Mouse (Mus musculus): Measurements from ENCODE around the gene Cacna1d. TPM values are rescaled to one million over a fixed set of nuclear protein-coding genes. Genes with fewer than 3 reads are reported as not detected.

The Cacna1d gene
- polyA plus RNA-seq, 1 experiment from 2014 or later: 2.7 TPM

DNA sequence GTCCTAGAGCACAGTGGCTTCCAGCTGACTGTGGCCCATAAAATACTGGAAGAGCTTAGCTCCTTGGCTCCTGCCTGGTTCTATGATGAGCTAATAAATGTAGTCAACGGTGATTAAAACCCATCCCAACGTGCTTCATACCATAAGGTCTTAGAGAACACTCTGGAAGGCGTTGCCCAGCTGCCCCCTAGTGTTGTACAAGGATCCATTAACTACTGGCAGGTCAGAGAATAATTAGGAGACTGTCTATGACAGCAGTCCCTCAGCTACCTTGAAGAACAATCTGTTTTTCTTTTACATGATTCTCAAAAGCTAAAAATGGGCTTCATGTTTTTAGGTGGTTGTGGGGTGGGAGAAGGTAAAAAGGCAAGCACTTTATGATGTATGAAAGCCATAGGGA lies 315.9 kb downstream of the Cacna1d start:
- Histone ChIP-seq H3K4me2 (no peak overlapping the region), H3K27ac (no peak overlapping the region), H3K36me3 (replicated peaks) (no peaks in the 10 kb centered on the region), H3K4me1 (peaks cover 6% of the 10 kb centered on the region; the same call in 1 of the 2 replicates), H3K4me3 (replicated peaks) (no peak overlapping the region), H3K9me3 (no peaks in the 10 kb centered on the region), H3K9ac (no peak overlapping the region), H3K27me3 (peaks cover 3% of the 10 kb centered on the region; the same call in 1 of the 2 replicates)
- WGBS: 69% methylated on average over 3 of the region's 3 CpGs
- ATAC-seq (ENCODE audit: low FRiP score): no peak

DNA sequence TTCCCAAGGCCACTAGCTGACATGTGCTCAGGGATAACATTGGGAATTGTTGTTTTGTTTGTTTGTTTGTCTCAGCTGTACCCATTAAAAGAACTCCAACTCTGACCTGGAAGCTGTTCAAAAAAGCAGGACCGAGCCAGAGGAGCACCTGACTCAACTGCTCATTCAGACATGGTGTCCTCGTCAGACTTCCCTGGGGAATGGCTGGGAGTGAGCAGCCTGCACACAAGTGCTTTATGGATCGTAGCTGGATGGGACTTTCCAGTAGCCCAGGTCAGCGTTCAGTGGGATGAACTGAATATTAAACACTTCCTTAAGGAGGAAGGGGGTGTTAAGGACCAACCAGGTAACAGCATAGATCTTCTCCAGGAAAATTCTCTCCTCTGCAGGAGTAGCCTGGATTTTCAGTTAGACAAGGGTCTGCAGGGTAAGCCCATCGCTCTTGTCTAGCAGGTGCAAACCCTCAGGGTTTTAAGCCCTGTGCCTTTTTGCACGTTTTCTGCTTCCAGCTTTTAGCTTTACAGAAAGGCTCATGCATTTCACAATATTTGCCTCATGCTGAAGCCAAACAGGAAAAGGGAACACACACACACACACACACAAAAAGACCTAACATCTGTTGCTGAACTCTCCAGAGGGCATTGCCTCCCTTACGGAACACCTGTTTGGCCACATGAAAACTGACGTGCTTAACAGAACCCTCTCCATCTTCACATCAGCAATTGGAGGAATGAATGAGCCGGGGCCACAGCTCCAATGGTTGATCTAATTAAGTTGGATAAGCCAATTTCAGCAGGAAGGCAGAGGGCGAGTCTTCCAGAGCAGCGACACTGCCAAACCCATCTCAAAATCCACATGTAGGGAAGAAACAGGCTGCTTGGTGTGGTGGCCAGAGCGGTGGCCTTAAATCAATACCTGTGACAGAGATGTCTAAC lies 318.2 kb downstream of the Cacna1d start:
- H3K4me1 ChIP-seq: peaks cover 6% of the 10 kb centered on the region; the same call in 1 of the 2 replicates
- H3K9ac ChIP-seq: no peak overlapping the region
- ATAC-seq (ENCODE audit: low FRiP score): no peak
- no peaks in the 10 kb centered on the region for H3K36me3 ChIP-seq (replicated peaks)
- H3K9me3 ChIP-seq: no peaks in the 10 kb centered on the region
- H3K27me3 ChIP-seq: peaks cover 3% of the 10 kb centered on the region; the same call in 1 of the 2 replicates
- H3K4me2 ChIP-seq: no peak overlapping the region
- H3K4me3 ChIP-seq (replicated peaks): no peak overlapping the region
- H3K27ac ChIP-seq: no peak overlapping the region
- 80% methylated on average over 12 of the region's 12 CpGs for WGBS

DNA sequence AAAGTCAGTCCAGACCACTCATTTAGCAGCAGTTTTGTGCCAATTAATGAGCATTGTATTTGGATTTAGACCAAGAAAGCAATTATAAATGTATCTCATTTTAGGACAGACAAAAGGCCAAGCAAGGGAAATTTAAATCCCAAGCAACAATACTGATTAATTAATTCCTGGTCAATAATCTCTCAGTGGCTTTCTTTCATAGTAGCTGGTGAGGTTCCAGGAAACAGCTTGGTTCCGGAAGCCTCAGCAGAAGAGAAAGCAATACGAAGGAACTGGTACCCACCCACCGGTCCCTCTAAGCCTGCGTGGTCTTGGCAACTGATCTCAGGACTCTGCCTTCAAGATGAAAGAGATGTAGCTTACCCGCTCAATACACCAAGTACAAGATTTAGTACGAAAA lies 319.7 kb downstream of the Cacna1d start:
- Histone ChIP-seq H3K9ac (no peak overlapping the region), H3K4me2 (no peak overlapping the region), H3K27ac (no peak overlapping the region), H3K4me3 (replicated peaks) (no peak overlapping the region), H3K36me3 (replicated peaks) (no peaks in the 10 kb centered on the region), H3K9me3 (no peaks in the 10 kb centered on the region), H3K27me3 (peaks cover 3% of the 10 kb centered on the region; the same call in 1 of the 2 replicates), H3K4me1 (peaks cover 6% of the 10 kb centered on the region; the same call in 1 of the 2 replicates)
- ATAC-seq (ENCODE audit: low FRiP score): no peak
- 54% methylated on average over 6 of the region's 6 CpGs for WGBS

DNA sequence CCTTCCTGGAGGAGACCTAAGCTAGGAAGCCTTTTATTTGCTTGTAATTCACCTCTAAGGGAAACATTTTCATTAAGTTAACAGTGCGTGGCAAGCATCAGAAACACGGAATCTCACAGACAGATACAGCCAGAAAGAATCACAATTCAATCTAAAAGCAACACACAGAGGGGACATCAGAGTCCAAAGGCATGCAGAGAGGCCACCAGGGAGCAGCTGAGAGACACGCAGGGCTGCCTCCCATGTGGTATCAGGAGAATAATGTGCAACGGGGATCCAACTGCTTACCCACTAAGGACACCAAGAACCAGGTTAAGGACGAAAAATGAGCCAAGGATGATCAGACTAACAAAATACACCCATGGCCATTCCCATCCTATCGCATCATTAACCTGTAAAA lies 320.2 kb downstream of the Cacna1d start:
- Histone ChIP-seq H3K9me3 (no peaks in the 10 kb centered on the region), H3K4me2 (no peak overlapping the region), H3K4me3 (replicated peaks) (no peak overlapping the region), H3K4me1 (peaks cover 6% of the 10 kb centered on the region; the same call in 1 of the 2 replicates), H3K36me3 (replicated peaks) (no peaks in the 10 kb centered on the region), H3K27ac (no peak overlapping the region), H3K27me3 (peaks cover 3% of the 10 kb centered on the region; the same call in 1 of the 2 replicates), H3K9ac (no peak overlapping the region)
- no peak for ATAC-seq (ENCODE audit: low FRiP score)
- 58% methylated on average over 6 of the region's 6 CpGs for WGBS

DNA sequence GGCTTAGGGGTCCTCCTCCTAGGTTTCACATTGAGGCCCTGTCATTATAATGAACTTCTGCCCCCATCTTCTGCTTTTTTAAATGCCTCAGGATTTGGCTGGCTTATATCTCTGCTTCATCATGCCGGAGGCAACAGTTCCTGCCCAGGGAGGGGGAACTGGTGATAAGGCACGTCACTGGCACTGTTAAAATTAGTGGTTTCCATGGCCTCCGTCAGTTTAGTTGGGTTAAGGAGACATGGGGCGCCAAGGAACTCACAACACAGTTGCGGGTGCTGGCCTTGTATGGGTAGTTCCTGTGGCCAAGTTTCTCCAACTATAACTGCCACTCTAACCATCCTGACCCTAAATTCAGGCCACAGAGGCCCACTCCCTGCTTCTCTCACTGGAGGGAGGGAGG lies 321.8 kb downstream of the Cacna1d start:
- Histone ChIP-seq H3K4me2 (no peak overlapping the region), H3K4me3 (replicated peaks) (no peak overlapping the region), H3K27ac (no peak overlapping the region), H3K4me1 (peaks cover 7% of the 10 kb centered on the region; the same call in 1 of the 2 replicates), H3K36me3 (replicated peaks) (no peaks in the 10 kb centered on the region), H3K9ac (no peak overlapping the region), H3K27me3 (peaks cover 3% of the 10 kb centered on the region; the same call in 1 of the 2 replicates), H3K9me3 (no peaks in the 10 kb centered on the region)
- no peak for ATAC-seq (ENCODE audit: low FRiP score)
- 82% methylated on average over 5 of the region's 5 CpGs for WGBS

DNA sequence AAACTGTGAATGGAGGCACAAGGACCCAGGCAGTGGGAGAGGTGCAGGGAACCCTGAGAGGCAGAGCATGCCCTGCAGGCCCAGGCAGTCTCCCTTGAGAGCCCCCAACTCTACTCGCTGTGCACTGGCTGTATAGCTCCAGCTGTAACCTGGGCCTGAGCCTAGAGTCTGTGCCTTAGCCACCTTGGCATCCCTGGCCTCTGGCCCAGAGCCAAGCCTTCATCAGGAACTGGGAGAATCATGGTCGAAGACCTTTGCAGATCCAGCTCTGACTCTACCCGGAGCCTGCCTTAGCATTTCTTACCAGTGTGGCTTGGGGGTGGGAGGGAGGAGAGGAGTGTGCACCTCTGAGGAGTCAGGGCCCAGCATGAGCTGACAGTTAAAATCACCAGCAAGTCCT lies 322.4 kb downstream of the Cacna1d start:
- H3K36me3 ChIP-seq (replicated peaks): no peaks in the 10 kb centered on the region
- WGBS: 85% methylated on average over 3 of the region's 3 CpGs
- no peak overlapping the region for H3K4me2 ChIP-seq
- no peaks in the 10 kb centered on the region for H3K9me3 ChIP-seq
- no peak overlapping the region for H3K27ac ChIP-seq
- no peak for ATAC-seq (ENCODE audit: low FRiP score)
- H3K4me1 ChIP-seq: peaks cover 10% of the 10 kb centered on the region; the same call in 1 of the 2 replicates
- no peak overlapping the region for H3K4me3 ChIP-seq (replicated peaks)
- H3K9ac ChIP-seq: no peak overlapping the region
- peaks cover 3% of the 10 kb centered on the region; the same call in 1 of the 2 replicates for H3K27me3 ChIP-seq

DNA sequence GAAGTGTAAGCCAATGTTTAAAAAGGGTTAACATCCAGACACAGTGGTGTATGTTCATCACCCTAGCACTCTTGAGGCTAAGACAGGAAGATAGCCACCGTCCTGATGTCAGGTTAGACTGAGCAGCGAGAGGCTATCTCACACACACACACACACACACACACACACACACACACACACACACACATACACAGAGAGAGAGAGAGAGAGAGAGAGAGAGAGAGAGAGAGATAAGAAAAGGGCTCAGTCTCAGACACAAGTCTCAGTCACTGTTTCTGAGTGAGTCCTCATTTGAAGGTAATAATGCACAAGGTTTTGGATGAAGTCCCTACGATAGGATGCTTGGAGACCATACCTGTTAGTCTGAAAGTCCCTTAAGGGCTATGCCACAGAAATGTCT lies 322.9 kb downstream of the Cacna1d start:
- no peaks in the 10 kb centered on the region for H3K36me3 ChIP-seq (replicated peaks)

DNA sequence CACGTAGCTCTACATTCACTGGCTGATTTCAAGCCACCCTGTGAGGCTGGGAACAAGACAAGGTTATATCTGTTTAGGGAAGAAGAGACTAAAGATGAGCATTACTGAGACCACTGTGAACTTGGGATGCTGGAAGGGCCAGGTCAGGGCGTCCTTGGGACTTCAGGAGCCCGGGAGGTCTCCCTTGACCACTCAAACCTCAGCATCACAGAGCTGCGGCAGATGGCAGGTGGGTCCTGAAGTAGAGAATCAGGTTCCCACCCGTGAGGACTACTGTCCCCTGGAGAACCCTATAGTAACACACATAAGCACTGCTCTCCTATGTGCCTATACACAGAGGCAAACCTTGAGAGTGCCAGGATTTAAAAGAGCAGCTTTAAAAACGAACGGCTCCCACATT lies 323.6 kb downstream of the Cacna1d start:
- H3K4me1 ChIP-seq: peaks cover 10% of the 10 kb centered on the region; the same call in 1 of the 2 replicates
- no peaks in the 10 kb centered on the region for H3K9me3 ChIP-seq
- no peak overlapping the region for H3K4me2 ChIP-seq
- no peaks in the 10 kb centered on the region for H3K36me3 ChIP-seq (replicated peaks)
- H3K27ac ChIP-seq: no peak overlapping the region
- no peak for ATAC-seq (ENCODE audit: low FRiP score)
- H3K27me3 ChIP-seq: no peaks in the 10 kb centered on the region
- H3K9ac ChIP-seq: no peak overlapping the region
- 96% methylated on average over 7 of the region's 7 CpGs for WGBS
- no peak overlapping the region for H3K4me3 ChIP-seq (replicated peaks)

More for the DNA sequence above, 322.9 kb downstream of the Cacna1d start:
- H3K27ac ChIP-seq: no peak overlapping the region
- 92% methylated on average over 3 of the region's 3 CpGs for WGBS
- peaks cover 3% of the 10 kb centered on the region; the same call in 1 of the 2 replicates for H3K27me3 ChIP-seq
- ATAC-seq (ENCODE audit: low FRiP score): no peak
- no peak overlapping the region for H3K9ac ChIP-seq
- H3K4me1 ChIP-seq: peaks cover 10% of the 10 kb centered on the region; the same call in 1 of the 2 replicates
- no peaks in the 10 kb centered on the region for H3K9me3 ChIP-seq
- no peak overlapping the region for H3K4me2 ChIP-seq
- no peak overlapping the region for H3K4me3 ChIP-seq (replicated peaks)

DNA sequence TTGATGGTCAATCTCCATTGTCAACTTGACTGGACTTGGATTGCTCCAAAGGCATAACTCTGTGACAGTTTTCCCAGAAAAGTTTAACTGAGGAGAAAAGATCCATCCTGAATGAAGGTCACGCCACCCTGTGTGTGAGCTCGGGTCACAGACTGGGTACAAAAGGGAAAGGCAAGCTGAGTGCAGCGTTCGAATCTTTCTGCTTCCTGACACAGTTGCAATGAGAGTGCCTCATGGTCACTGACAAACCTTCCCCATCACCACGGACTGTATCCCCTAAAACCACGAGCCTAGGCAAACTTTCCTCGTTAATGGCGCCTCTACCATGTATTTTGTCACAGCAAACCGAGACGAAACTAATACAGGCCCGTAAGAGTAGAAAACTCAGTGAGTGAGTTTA lies 325.2 kb downstream of the Cacna1d start:
- H3K27ac ChIP-seq: no peak overlapping the region
- H3K27me3 ChIP-seq: no peaks in the 10 kb centered on the region
- 91% methylated on average over 11 of the region's 11 CpGs for WGBS
- H3K4me3 ChIP-seq (replicated peaks): no peak overlapping the region
- H3K9me3 ChIP-seq: no peaks in the 10 kb centered on the region
- no peaks in the 10 kb centered on the region for H3K36me3 ChIP-seq (replicated peaks)
- no peak overlapping the region for H3K9ac ChIP-seq
- H3K4me2 ChIP-seq: no peak overlapping the region
- no peak for ATAC-seq (ENCODE audit: low FRiP score)
- H3K4me1 ChIP-seq: peaks cover 7% of the 10 kb centered on the region; the same call in 1 of the 2 replicates

DNA sequence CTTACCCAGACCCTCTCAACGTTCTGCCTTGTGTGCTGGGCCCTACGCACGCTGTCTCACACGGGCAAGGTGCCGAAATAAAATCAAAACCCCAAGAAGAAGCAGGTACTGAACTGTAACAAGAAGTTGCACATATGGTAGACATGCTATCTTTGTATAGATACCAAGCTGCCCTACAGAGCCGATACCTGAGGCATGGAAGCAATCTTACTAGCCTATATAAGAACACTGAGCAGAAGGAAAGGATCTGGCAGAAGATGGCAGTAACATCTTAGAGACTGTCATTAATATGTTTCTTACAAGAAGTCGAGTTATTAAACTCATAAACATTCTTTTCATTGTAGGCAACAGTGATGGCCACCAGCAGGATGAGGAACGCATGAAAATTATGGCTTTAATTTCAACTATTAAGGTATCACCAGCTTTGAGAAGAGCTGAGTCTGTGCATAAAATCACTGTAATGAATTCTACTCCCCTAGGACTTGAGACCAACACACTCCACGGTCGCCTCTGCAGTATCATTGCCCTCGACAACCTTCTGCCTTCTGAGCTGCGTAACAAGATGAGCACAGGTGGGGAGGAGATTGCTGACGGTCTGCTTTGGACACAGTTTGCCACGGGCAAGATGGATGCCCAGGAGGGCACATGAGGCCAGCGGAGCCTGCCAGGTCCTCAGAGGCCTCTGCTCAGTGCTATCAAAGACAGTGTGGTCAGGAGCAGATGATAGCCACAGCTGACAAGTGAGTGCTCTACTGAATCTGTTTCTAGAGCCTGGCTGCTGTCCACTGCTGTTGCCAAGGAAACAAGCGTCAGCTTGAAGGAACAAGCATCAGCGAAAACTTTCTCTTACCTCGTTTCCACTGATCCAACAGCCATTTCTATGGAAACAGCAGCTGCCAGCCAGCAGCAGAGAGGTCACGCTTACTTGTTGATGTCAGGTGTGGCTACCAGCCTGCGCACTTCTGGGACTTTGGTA lies 327.2 kb downstream of the Cacna1d start:
- Histone ChIP-seq H3K4me2 (no peak overlapping the region), H3K36me3 (replicated peaks) (no peaks in the 10 kb centered on the region), H3K27ac (no peak overlapping the region), H3K4me1 (peaks cover 4% of the 10 kb centered on the region; the same call in 1 of the 2 replicates), H3K27me3 (no peaks in the 10 kb centered on the region), H3K4me3 (replicated peaks) (no peak overlapping the region), H3K9me3 (no peaks in the 10 kb centered on the region), H3K9ac (no peak overlapping the region)
- 82% methylated on average over 20 of the region's 20 CpGs for WGBS
- ATAC-seq (ENCODE audit: low FRiP score): no peak

DNA sequence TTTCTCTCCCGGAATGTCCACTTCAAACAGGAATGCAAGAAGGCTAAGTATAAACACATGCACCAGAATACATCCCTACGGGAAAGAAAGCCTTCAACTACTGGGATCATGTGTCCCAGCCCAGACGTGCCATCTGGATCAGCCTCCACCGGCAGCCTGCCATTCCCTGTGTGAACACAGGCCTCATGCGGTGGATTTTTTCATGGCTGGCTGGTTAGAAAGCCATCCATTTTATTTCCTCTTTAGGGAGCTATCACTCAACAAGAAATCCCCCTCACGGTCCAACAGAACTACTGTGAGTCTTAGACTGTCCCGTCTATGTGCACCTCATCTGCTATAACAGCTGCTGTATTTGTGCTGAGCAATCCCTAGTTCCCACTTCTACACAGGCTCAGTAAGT lies 343.5 kb downstream of the Cacna1d start:
- WGBS: 67% methylated on average over 7 of the region's 7 CpGs
- no peak overlapping the region for H3K9ac ChIP-seq
- H3K4me3 ChIP-seq (replicated peaks): no peak overlapping the region
- H3K4me1 ChIP-seq: peaks cover 4% of the 10 kb centered on the region; the same call in 1 of the 2 replicates
- ATAC-seq (ENCODE audit: low FRiP score): no peak
- H3K4me2 ChIP-seq: no peak overlapping the region
- no peak overlapping the region for H3K27ac ChIP-seq
- no peaks in the 10 kb centered on the region for H3K36me3 ChIP-seq (replicated peaks)
- H3K9me3 ChIP-seq: no peaks in the 10 kb centered on the region
- H3K27me3 ChIP-seq: no peaks in the 10 kb centered on the region
